Mouse (Mus musculus): ENCODE measurements around the gene Ndufa3.

The Ndufa3 gene

GRCm38 (mm10) chr7:3610437-3610836 is 6.7 kb upstream of the Ndufa3 start:
- no peak for DNase-seq (ENCODE audit: low spot score)

GRCm38 (mm10) chr7:3611006-3611405 is 6.2 kb upstream of the Ndufa3 start:
- no peak for DNase-seq (ENCODE audit: low spot score)

DNA sequence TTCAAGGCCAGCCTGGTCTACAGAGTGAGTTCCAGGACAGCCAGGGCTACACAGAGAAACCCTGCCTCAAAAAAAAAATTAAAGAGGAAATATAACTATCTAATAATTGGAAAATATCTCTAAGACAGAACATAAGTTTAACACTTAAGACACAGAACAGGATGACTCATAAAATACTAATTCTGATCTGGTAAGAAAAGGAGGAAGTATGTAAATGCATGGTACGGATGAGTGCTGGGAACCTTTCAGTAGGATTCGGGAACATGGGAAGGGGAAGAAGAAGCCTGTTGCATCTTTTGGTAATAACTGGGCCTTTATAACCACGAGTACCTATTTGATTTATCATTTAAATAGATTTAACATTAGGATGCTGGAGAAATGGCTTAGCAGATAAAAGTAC is 3.2 kb upstream of the Ndufa3 start:
- no peak for DNase-seq (ENCODE audit: low spot score)

DNA sequence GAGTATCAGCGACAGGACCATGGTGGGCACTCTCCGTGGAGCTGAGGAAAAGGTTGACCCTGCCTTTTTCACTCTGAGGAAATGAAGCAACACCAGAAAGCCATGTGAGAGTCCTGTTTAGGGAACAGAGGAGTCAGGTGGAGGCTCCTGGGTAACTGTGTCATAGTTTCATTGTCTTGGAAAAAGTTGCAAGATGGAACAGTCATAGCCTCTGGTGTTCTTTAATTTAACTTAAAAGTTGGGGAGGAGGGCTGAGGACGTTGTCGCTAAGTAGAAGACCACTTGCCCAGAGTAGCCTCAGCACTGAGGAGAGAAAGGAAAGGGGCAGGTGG is 1.1 kb upstream of the Ndufa3 start, which contains the start of gene Oscar:
TSS of gene Oscar (minus strand) at position 101 of the 332 bp plus-strand sequence.
- no peak for DNase-seq (ENCODE audit: low spot score)

DNA sequence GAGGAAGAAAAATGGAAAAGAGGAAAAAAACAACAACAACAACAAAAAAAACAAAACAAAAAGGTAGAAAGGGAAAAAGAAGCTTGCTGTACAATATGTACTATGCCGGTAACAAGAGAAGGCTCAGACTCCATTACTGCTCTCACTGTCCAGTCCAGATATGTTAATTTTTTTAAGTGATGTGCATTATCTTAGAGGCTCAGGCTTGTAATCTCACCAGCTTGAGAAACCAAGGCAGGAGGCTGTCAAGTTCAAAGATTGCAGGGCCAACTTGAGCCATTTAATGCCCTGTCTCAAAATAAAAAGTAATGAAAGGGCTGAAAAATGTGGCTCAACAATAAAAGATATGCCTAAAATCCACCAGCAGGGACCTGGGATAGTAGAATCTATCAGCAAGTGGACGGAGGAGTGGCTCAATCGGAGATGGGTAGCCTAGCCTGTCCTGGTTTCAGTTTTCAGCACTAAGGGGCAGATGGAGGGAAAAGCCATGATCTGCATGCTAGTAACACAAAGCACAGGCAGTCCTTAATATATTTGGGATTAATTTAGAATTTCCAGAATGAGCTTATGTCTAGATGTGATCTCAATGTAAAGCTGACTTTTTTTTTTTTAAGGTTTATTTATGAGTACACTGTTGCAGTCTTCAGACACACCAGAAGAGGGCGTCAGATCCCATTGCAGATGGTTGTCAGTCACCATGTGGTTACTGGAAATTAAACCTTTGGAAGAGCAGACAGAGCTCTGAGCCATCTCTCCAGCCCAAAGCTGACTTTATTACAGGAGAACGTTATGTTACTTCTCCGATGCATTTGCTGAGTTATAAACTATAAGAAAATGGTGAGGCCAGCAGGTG is 558 bp upstream of the Ndufa3 start:
- DNase-seq (ENCODE audit: low spot score), result no peak

DNA sequence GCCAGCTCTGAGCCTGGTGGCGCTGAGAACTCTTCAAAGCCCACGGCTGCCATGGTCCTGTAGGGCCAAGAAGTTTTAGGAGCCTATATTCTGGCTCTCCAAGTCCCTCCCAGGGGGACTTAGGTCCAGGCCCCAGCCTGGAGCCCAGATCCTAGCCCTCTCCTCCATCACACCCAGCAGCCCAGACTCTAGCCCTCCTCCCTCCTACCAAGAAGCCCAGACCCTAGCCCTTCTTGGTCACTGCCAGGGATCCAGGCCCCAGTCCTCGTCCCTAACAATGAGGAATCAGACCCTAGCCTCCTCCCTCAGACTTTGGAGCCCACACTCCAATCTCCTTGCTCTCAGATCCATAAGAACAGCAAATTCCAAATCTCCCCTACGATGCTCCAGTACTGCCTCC is 11.9 kb downstream of the Ndufa3 start:
- DNase-seq (ENCODE audit: low spot score), result no peak

DNA sequence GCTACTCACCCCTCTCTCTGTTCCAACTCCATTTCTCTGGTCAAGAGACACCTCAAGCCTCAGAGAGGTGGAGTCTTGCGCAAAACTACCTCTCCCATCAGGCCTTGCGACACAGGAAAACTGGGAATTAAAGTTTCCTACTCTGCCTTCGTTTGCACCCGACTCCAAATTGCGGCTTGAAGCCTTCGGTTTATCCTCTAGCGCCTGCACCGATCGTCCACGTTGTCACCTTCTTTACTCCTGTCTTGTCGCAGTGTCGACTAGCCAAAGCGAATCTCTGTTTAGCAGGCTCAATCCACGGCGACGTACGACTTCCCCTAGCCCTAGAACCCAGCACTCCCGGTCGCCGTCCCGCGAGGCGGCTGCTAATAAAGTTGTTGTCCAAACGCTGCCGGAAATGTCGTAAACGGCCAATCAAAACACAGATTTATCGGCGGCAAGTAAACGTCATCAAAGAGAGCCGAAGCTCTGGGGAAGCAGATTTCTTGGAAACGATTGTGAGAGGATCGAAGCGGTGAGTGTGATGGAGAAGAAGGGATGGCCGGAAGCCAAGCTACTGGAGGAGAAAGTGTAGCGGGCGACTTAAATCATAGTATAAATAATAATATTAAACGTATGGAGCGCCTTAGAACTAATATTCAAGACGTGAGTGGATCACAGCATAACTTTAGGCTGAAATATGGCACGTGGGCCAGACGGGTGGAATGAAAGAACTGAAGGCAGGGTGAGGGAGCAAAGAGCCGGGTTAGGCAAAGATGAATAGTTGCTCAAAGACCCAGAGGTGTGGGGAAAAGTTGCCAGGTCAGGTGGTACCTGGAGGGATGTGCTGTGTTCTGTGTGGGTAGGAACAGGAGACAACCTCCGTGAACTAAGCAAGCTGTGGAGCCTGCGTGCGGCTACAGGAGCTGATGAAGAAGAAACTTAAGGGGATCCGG is 12.6 kb downstream of the Ndufa3 start, which contains the start of the genes Tfpt and Prpf31:
TSS of gene Tfpt (minus strand) at position 387 of the 935 bp plus-strand sequence.
TSS of gene Prpf31 (plus strand) at position 443 of the 935 bp plus-strand sequence.
- DNase-seq (ENCODE audit: low spot score), result peak; percentile 90

- no peak for DNase-seq (ENCODE audit: low spot score)
Observed at GRCm38 (mm10) chr7:3630478-3630815, 13.3 kb downstream of the Ndufa3 start.

DNA sequence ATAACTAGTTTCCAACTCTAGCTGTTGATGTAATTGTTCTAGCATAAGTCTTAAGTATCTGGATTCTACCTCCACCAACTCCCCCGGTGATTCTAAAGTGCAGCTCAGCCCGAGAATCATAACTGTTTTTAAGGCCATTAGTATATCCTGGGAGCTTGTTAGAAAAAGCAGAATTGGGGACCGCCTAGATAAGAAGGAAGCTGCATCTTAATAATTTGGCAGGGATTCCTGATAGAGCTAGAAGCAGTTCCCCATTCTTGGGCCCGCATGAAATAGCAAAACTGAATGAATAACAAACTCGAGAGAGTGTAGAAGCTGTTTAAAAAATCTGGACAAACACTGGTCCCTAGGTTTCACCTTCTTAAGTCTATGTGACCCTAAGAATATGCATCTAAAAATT is 26.2 kb downstream of the Ndufa3 start:
- DNase-seq (ENCODE audit: low spot score), result no peak

GRCm38 (mm10) chr7:3643843-3644242 is 26.7 kb downstream of the Ndufa3 start:
- DNase-seq (ENCODE audit: low spot score), result no peak

DNA sequence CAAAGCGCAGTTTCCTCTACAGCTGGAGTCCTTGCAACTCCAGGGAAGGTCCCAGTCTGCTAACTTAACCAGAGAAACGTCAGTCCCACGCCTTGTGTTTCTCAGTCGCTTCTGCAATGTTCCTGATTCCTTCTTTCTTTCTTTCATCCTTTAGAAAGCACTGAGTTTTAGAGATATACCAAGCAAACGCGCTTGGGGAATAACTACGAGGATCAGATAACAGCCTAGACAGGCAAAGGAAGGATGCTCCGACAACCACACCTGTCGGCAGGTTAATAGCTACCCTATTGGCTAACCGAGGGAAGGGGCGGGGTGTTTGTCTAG is 27.1 kb downstream of the Ndufa3 start:
- DNase-seq (ENCODE audit: low spot score), result no peak

GRCm38 (mm10) chr7:3644672-3645487 is 27.7 kb downstream of the Ndufa3 start, which contains the start of gene Cnot3:
TSS of gene Cnot3 (plus strand) at chr7:3645268.
- peak; percentile 96 for DNase-seq (ENCODE audit: low spot score)

DNA sequence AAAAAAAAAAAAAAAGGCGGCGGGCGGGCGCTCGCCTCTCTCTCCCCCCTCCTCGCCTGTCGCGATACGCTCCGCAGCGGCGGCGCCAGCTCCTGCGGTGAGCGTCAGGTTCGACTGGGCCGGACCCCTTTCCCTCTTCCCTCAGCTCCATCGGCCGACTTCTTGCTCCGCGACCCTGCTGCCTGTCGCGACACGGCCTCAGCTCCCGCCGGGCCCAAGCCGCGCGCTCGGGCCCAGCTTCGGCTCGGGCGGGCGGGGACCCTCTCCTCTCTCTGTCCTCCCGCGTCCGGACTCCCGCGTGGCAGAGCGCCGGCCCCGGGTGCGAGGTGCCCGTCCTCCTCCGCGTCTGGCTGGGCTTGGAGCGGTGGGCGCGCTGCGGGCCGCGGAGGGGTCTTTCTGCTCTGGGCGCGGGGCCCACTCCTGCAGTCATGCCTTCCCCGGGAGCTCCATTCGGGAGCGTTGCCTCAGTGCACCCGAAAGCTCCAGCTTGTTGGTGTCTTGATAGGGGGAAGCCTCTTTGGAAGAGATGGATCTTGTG is 28.4 kb downstream of the Ndufa3 start:
- DNase-seq (ENCODE audit: low spot score), result no peak

DNA sequence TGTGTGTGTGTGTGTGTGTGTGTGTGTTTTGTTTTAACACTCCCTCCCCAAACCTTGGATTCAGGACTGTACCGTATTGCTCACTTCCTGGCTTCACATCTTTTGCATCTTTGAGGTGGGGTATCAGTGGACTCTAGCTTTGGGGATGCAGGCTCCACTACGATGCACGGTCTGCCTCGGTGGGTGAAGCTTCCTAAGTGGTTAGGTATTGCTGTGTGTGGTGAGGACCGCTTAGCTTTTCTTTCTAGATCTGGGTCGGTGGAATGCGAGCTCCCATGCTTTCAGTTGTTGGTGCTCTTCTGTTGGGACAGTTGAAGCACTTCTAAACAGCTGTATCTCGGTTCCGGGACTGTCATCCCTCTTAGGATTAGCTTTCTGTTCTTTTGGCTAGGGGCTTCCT is 29.0 kb downstream of the Ndufa3 start:
- DNase-seq (ENCODE audit: low spot score), result no peak

GRCm38 (mm10) chr7:3646641-3647040 is 29.5 kb downstream of the Ndufa3 start:
- DNase-seq (ENCODE audit: low spot score), result no peak

- DNase-seq (ENCODE audit: low spot score), result no peak
Observed at GRCm38 (mm10) chr7:3656966-3657365, 39.8 kb downstream of the Ndufa3 start.

GRCm38 (mm10) chr7:3658578-3658977 is 41.4 kb downstream of the Ndufa3 start:
- DNase-seq (ENCODE audit: low spot score), result no peak

- no peak for DNase-seq (ENCODE audit: low spot score)
Observed at GRCm38 (mm10) chr7:3664524-3665214, 47.5 kb downstream of the Ndufa3 start.

- DNase-seq (ENCODE audit: low spot score), result peak; percentile 91
Observed at GRCm38 (mm10) chr7:3665215-3666114, 48.3 kb downstream of the Ndufa3 start, which contains the start of gene Leng1. TSS of gene Leng1 (minus strand) at chr7:3665840.

DNA sequence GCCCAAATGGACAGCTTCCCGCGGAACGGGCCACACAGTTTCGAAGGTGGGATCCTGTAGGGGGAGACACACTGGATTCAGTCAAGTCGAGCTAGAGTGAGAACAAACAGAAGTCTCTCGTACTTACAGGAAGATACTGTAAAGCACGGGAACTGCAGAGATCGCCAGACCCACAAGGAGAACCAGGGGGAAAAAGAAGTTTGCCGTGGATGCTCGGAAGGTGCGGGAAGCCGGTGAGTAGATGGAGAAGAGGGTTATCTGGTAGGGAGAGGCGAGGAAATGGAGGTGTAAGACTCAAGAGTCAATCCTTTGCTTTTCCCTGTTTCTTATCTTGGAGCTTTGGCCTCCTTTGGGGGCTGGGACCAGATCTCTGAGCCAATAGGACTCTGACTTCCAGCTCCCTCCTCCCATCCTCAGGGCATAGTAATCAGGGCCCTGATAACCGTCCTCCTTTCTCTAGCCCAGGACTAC is 49.8 kb downstream of the Ndufa3 start:
- no peak for DNase-seq (ENCODE audit: low spot score)

All from spleen, adult 12 weeks (tissue).